Mouse (Mus musculus): ENCODE measurements around the gene Htra1.

- TF ChIP-seq CTCF (IDR thresholded peaks at IDR 0.05; ENCODE audit: control insufficient read depth, insufficient read depth, insufficient replicate concordance, low read depth, low read length): no peak
- no peak for TF ChIP-seq POLR2A (IDR thresholded peaks at IDR 0.05; ENCODE audit: control insufficient read depth, low read depth, low read length)
These were observed 40.5 kb downstream of the Htra1 start for GRCm38 (mm10) chr7:130976305-130976935.
